Mouse (Mus musculus): ENCODE results near the gene Klre1.

Gene Klre1

GRCm38 (mm10) chr6:129577605-129578004 is at the start of gene Klre1:
Gene Klre1 (plus strand): TSS chr6:129577905.
- no peak for DNase-seq (ENCODE audit: low read depth, low spot score)

- no peak for DNase-seq (ENCODE audit: low read depth, low spot score)
These were observed 48.1 kb upstream of the Klre1 start for GRCm38 (mm10) chr6:129529605-129530004.

GRCm38 (mm10) chr6:129530261-129530660 is 47.4 kb upstream of the Klre1 start:
- DNase-seq (ENCODE audit: low read depth, low spot score), result no peak

GRCm38 (mm10) chr6:129532556-129532941 is 45.2 kb upstream of the Klre1 start:
- DNase-seq (ENCODE audit: low read depth, low spot score), result no peak

- no peak for DNase-seq (ENCODE audit: low read depth, low spot score)
These were observed 44.5 kb upstream of the Klre1 start, which contains the start of gene Gabarapl1 for GRCm38 (mm10) chr6:129532942-129533860. Gene Gabarapl1 (plus strand): TSS chr6:129533160.

- DNase-seq (ENCODE audit: low read depth, low spot score), result no peak
These were observed 43.6 kb upstream of the Klre1 start for GRCm38 (mm10) chr6:129534057-129534456.

- no peak for DNase-seq (ENCODE audit: low read depth, low spot score)
These were observed 43.0 kb upstream of the Klre1 start for GRCm38 (mm10) chr6:129534627-129535190.

GRCm38 (mm10) chr6:129535723-129536122 is 42.0 kb upstream of the Klre1 start:
- DNase-seq (ENCODE audit: low read depth, low spot score), result no peak

- DNase-seq (ENCODE audit: low read depth, low spot score), result peak; percentile 72
These were observed 39.1 kb upstream of the Klre1 start for GRCm38 (mm10) chr6:129538555-129538954.

GRCm38 (mm10) chr6:129541931-129542330 is 35.8 kb upstream of the Klre1 start:
- DNase-seq (ENCODE audit: low read depth, low spot score), result no peak

- no peak for DNase-seq (ENCODE audit: low read depth, low spot score)
These were observed 35.2 kb upstream of the Klre1 start for GRCm38 (mm10) chr6:129542540-129542939.

GRCm38 (mm10) chr6:129543709-129544606 is 33.7 kb upstream of the Klre1 start:
- DNase-seq (ENCODE audit: low read depth, low spot score), result peak; percentile 62

GRCm38 (mm10) chr6:129547277-129547676 is 30.4 kb upstream of the Klre1 start:
- DNase-seq (ENCODE audit: low read depth, low spot score), result no peak

- DNase-seq (ENCODE audit: low read depth, low spot score), result no peak
These were observed 29.7 kb upstream of the Klre1 start for GRCm38 (mm10) chr6:129548009-129548408.

GRCm38 (mm10) chr6:129557298-129558023 is 20.2 kb upstream of the Klre1 start:
- no peak for DNase-seq (ENCODE audit: low read depth, low spot score)

- DNase-seq (ENCODE audit: low read depth, low spot score), result no peak
These were observed 18.6 kb upstream of the Klre1 start for GRCm38 (mm10) chr6:129558946-129559640.

- no peak for DNase-seq (ENCODE audit: low read depth, low spot score)
These were observed 18.1 kb upstream of the Klre1 start for GRCm38 (mm10) chr6:129559641-129560027.

GRCm38 (mm10) chr6:129565257-129565656 is 12.4 kb upstream of the Klre1 start:
- DNase-seq (ENCODE audit: low read depth, low spot score), result no peak

- DNase-seq (ENCODE audit: low read depth, low spot score), result no peak
These were observed 2.4 kb upstream of the Klre1 start for GRCm38 (mm10) chr6:129575315-129575714.

- no peak for DNase-seq (ENCODE audit: low read depth, low spot score)
These were observed 3.6 kb downstream of the Klre1 start for GRCm38 (mm10) chr6:129581274-129581673.

- DNase-seq (ENCODE audit: low read depth, low spot score), result no peak
These were observed 4.2 kb downstream of the Klre1 start for GRCm38 (mm10) chr6:129581896-129582295.

Data from retina, adult 2 months (tissue).